Mouse (Mus musculus): ENCODE measurements at regions not wholly inside any gene's neighbourhood (a gene's known extent, or its start where the extent isn't known, plus 50 kb on each side); places are given as distances from the start of the nearest gene placed in this dataset.
A peak's percentile ranks its signal among the peaks of the same experiment; 100 is the strongest.

DNA sequence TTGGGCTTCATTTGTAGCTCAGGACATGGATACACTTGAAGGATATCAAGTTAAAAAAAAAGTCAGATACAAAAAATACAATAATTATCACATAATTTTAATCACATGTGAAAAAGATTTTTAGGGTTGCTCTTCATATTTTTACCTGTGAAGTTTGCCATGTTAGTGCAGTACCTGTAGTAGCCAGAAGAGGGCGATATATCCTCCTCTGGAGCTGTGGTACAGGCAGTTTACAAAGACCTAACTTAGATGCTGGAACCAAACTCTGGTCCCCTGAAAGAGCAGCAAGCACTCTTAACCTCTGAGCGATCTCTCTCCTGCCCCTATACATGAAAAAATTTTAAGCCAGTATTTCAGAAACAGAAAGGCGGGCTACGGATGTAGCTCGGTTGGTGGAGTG, 153.0 kb upstream of the Cdh5 start:
- DNase-seq (ENCODE audit: low spot score in 2 of 2), result no peak

DNA sequence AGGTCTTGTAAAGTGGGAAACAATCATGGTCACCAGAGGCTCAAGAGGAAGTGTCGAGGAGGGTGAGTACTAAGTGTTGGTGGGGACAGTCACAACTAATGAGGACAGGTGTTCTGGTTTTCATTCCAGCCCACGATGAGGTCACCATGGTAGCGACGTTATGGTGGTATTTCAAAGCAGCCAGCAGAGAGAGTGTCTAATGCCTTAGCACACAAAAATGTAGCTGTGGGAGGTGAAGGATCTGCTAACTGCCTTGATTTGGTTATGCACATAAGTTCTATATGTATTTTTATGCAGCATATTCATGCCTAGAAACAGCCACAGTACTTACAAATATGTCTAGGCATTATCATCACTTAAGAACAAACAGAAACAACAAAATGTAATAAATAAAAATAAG, 151.0 kb upstream of the Cdh5 start:
- no peak for DNase-seq (ENCODE audit: low spot score in 2 of 2)

DNA sequence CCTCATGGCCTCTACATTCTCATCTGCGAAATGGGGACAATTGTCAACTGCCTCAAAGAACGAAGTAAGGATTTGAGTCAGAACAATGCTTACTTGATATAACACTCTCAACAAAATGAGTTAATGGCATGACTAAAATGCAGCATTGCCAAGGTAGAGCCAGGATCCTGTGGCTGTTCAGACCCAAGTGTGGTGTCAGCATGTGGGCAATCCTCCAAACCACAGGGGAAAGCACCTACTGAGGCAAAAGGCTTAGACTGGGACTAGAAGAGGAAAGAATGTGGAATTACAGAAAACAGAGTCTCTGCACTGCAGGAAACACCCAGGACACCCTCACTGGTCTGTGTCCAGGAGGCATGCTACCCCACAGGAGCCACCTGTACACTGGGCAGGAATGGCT, 147.8 kb upstream of the Cdh5 start:
- no peak for DNase-seq (ENCODE audit: low spot score in 2 of 2)

DNA sequence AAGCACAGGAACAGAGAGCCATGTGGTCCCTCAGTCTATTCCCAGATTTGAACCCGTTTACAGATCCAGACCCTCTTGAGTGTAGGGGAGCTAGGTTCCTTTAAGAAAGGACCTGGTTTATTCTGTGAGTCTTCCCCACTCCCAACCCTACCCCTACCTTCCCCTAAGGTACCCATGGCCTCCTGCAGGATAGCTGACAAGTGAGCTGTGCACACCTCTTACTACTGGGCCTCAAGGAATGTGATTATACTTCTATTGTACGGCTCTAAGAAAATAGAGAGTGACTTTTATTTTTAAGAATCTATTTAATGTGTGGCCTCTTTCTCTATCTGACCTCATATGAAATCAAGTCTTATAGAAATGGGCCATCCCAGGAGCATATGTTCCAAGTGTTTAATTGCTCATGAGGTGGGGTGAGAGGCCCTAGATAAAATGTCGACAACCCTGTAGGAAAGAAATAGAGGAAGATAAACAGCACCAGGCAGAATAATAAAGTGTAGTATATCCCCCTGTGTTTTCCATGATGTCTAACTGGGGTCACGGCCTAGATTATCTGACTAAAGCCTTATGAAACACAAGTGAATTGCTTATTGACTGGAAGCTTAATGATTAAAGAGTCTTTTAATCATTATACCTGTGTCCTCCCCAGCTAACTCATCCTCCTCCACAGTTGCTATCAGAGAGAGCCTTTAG, 145.7 kb upstream of the Cdh5 start:
- DNase-seq (ENCODE audit: low spot score in 2 of 2), result no peak

DNA sequence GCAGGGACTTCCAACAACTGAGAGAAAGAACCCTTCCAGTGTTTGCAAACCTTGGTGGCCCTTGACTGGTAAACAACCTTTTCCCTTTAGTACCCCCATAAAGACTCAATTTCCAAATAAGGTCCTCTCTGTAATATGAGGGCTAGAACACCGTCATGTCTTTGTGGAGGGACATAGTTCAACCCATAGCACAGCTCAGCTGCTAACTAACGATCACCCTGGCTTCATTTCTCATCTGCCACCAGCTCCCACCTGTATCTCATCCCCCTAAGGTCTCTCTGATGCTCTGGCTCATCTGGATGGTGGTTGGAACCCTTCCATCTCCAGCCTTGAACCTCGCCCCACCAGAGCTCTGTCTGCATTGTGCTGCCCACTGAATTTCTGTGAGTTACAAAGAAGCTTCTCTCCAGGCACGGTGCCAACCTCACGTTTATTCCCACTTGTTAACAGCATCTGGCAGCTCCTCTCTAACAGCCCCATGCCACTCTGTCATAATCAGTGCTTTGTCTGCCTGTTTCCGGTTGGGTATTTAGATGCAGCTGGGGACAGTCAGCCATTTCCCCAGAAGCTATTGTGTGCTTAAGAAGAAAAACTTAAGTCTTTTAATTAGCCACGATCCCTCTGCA, 137.0 kb upstream of the Cdh5 start:
- peak; percentile 72 to 74 for DNase-seq (ENCODE audit: low spot score in 2 of 2)

DNA sequence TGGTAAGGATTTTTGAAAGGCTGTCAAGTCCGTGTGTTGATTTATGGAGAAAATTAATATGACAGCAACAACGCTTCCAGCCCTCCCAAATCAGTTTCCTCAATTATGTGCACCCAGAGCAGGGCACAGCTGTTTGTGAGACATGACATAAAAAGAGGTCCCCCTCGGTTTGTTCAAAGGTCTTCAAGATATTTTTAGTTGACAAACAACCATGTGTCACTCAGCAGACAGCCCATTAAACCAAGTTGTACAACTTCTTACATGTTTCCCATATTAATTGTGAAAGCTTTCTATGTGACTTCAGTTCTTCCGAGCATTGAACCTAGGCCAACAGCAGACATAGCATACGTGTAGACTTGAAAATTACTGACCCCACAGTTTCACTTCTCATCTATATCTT, 131.5 kb upstream of the Cdh5 start:
- no peak for DNase-seq (ENCODE audit: low spot score in 2 of 2)

DNA sequence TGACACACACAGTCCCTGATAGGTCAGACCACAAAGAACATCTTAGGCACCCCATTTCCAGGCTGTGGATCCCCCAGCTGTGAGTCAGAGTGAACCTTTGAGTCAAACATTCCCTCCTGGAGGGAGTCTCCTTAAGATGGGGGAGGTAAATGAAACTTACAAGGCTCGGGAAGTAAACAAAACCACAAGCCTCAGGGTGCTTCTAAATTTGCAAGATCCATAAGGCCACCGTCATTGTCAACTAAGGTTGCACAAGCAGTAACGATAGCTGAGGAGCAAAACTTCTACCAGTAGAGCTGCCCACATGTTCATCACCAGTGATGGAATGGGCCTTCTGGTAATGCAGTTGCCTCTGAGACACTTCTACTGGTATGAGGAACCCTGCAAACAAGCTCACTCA, 130.9 kb upstream of the Cdh5 start:
- no peak for DNase-seq (ENCODE audit: low spot score in 2 of 2)

DNA sequence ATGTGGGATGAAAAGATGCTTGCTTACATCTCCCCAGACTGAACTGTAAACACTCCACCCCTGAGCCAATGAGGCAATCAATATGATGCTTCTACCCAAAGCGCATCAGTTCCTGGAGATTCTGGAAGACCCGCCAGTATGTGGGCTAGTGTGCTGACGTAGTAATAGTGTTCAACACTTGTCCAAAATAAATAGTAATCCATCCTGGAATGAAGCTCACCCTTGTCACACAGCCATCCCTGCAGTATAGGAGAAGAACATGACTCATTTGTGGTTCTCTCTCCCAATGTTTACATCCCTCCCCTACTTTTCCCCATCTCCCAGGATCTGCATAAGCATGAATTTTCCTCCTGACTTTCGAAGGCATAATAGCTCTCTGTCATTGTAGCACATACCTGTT, 130.5 kb upstream of the Cdh5 start:
- DNase-seq (ENCODE audit: low spot score in 2 of 2), result no peak

DNA sequence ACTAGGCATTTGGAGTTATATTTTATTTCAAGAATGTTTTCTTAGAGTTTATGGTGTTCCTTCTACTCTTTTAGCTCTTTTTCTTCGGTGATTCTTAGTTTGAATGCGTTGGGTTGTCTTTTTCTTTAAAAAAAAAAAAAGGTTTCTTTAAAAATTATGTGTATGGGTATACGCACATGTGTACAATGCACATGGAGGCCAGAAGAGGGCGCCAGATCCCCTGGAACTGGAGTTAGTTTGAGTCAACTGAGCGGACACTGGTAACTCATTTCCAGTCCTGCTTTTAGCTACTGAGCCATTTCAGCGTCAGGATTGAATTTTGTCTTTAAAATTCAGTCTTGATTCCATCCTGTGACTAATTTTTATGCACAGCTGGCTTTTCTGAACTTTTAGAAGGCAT, 124.9 kb upstream of the Cdh5 start:
- no peak for DNase-seq (ENCODE audit: low spot score in 2 of 2)

DNA sequence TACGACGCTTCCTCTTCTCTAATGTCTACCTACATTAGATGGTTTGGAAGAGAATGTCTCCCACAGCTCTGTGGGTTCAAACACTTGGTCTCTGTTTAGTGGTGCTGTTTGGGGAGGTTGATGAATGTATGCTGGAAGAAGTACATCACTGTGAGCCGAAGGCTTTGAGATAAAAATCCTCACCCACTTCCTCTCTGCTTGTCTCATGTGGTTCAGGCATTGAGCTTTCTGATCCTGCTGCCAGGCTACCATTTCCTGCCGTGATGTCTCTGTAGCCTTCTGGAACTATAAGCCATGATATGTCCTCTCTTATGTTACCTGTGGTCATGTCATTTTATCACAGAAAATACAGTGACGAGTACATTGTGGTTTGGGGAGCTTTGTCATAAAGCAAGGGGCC, 122.5 kb upstream of the Cdh5 start:
- DNase-seq (ENCODE audit: low spot score in 2 of 2), result no peak

DNA sequence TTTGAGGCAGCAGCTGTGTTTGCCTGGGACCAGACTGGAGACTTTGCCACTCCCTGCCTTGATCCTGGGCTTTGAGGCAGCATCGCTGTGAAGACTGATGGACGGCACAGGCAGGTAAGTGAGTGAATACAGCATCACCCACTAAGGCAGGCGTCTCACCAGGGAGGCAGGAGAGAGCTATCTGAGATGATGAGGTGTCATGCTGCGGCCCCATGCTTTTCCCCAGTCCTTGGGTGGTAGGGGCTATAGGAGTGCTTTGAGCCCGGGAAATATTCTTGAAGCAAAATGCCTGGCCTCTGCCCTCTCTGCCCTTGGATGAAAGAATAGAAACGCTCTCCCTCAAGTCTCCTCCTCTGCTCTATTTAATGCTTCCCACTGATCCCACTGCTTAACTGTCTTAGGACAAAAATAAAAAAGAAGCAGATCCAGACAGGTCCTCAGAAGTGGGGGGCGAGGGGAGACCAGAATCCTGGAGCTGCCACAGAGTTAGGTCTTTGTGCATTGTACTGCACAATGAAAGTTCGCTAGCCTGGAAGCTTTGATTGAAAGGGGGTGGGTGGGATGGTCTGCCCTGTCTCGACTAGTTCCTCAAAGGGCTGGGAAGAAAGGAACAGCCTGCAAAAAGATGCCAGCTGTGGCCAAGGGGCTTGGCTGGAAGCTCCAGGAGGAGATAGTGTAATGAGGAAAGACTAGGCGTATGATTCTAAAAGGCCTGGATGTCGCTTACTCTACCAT, 117.4 kb upstream of the Cdh5 start:
- no peak for DNase-seq (ENCODE audit: low spot score in 2 of 2)

DNA sequence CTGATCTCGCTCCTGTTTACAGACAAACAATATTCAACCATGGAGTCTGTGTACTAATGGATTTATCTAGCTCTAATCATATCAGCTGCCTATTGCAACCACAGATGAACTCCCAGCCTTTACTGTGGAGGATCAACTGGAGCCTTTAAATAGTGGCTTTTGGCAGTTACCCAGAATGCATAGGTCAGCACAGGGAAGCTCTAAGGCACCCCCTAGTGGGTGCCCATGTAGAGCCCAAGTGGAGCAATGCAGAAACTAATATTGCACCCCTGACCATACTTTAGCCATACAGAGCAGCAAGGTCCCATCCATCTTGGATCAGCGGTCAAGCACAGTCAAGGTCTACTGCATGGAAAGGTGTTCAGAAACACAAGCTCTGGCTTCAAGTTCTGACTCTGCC, 115.8 kb upstream of the Cdh5 start:
- no peak for DNase-seq (ENCODE audit: low spot score in 2 of 2)

DNA sequence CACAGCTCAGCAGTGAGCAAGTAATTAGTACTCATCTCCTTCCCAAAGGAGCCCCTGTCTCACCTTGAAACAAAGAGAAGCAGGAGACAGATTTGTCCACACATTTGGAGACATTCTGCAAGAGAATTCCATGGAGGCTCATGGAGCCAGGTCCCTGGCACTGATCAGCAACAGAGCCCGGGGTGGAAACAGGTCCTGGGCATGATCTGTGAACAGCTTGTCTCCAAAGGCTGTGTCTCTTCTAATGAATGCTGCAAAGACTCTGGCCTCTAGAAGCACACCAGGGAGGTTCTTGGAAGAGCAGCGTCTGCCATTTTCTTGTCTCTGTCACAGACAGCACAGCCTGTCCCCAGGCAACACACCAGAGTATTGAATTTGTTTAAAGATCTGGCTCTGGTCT, 107.5 kb upstream of the Cdh5 start:
- DNase-seq (ENCODE audit: low spot score in 2 of 2), result no peak

DNA sequence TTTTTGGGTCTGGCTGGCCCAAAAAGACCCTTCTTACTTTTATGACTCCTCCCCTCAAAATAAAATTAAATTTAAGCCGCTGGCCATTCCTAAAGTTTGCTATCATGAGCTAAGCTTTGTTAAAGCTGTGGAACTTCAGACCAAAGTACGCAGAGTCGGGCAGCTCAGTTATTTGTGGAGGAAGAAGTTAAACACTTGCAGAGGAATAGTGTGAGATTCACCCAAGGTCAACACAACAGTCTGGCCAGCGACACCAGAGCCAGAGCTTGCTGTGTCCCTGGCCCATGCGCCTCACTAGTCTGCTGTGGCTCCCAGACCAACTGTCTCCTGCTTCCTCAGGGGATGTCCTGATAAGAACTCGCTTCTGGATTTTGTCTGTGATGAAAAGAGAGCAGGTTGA, 103.3 kb upstream of the Cdh5 start:
- no peak for DNase-seq (ENCODE audit: low spot score in 2 of 2)

DNA sequence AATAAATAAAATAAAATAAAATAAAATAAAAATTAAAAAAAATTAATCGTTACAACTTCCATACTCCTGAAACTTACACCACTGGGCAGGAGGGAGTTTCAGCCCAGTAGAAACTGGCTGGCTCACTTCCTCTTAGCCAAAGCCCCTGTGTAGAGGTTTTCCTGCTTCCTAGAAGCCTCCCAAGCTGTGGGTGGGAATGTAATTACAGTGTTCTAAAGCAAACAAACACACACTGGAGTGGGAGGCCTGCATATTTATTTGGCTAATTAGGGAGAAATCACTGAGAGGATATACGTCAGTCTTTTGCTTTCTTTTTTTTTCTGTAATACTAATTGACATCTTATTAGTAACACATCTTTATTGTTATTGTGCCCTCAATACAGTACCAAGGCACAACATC, 94.2 kb upstream of the Cdh5 start:
- DNase-seq (ENCODE audit: low spot score in 2 of 2), result no peak

DNA sequence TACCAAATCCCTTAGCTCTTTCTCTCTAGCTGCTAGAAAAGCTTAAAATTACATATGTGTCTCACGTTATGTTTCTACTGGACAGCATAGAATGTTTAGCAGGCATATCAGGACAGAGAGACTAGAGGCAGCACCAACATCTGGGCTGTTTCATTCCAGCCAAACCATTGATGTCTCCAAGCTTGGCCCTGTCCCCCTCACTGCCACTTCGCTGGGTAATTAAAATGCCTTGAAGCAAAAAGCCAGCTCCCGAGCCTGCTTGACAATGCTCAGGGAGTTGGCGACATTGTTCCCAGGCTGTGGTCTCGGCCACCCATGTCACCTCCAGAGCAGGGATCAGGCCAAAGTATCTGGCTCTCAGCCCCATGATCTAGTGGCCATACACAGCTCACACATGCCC, 92.7 kb upstream of the Cdh5 start:
- no peak for DNase-seq (ENCODE audit: low spot score in 2 of 2)

DNA sequence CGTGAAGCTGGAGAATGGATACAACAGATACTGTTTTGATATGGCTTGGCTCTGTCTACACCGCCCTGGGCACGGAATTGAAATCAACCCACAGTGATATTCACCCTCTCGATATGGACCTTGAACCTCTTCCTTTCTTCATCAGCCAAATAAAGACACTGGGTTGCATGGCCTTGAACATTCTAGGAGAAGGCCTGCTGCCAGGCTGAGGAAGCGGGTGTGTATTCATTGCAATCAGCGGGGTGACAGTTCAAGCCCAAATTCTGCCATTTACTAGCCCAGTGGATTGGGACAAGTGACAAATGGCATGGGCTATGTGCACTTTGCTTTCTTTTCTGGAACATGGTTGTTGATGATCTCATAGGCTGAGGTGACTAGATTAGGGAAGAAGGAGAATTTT, 92.1 kb upstream of the Cdh5 start:
- DNase-seq (ENCODE audit: low spot score in 2 of 2), result no peak

DNA sequence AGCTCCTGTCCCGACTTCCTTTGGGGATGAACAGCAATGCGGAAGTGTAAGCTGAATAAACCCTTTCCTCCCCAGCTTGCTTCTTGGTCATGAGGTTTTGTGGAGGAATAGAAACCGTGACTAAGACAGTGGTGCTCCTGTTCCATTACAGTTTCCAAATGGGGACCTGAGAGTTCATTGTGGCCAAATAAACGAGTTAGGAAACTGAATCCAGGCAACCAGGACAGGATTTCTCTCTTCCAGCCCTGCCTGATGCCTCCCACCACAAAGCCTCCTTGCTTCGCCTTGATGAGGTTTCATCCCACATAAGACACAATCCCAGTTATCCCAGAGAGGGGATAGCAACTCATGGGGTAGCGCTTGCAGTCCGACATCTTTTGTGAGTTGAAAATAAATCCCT, 79.2 kb upstream of the Cdh5 start:
- DNase-seq (ENCODE audit: low spot score in 2 of 2), result no peak

DNA sequence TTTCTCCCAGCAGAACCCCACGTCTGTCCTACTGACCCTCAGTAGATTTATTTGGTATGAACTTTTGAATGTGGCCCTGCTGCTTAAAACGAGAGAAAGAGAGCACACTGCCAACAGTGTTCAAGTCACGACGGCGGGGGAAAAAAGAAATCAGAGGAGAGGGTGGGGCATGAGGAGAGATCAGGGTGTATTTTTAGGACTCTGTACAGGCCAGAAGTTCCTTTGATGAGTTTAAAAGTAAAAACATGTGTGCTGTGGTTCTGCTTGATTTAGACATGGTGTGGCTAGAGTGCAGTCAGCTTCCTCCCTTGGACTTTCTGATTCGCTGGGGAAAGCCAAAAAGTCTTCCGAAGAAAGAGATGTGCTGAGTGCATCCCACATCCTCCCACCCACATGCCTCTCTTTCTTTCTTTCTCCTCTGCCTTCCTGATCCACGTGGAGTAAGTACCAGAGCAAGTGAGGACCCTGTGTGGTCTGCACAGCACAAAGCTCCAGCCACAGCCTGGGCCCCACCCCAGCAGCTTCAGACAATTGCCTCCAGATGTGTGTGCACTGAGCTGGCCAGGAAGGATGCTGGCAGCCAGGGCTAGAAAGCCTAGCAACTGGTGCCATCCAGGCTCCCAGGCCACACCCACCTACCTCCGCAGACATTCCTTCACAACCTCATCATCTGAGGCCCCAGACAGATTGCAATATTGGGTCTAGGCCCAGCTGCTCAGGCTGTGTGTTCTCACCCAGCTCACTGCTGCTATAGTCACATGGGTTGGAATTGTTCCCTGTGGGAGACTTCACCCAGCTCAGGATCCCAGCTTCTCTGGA, 78.5 kb upstream of the Cdh5 start:
- peak; percentile 46 to 61 for DNase-seq (ENCODE audit: low spot score in 2 of 2)

DNA sequence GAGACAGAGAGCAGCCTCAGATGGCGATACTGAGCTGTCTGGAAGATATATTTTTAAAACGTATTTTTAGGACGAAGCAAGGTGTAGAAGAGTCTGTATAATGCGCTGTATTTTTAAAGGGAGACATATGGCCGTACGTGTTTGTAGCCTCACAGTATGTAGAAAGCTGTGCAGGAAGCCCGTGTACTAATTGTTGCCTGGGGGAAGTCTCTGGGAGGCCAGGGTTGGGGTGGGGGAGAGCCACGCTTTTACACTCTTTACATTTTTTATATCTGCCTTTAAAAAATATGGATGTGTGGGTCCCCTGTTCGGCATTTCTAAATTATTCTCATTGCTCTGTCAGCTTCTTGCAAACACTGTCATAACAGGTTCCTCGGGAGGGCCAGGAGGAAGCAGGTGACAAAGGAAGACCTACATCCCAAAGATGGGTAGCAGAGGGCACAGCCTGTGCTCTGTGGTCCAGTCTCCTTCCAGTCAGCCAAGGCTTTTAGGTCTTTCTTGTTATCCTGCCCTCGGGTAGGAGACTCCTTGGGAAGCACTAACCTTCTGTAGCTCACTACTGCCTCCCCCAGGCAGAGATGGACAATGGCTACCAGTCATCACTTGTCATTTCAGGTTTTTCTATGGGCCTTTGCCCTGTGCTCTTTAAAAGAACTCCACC, 74.1 kb upstream of the Cdh5 start:
- DNase-seq (ENCODE audit: low spot score in 2 of 2), result peak; percentile 70 to 74

DNA sequence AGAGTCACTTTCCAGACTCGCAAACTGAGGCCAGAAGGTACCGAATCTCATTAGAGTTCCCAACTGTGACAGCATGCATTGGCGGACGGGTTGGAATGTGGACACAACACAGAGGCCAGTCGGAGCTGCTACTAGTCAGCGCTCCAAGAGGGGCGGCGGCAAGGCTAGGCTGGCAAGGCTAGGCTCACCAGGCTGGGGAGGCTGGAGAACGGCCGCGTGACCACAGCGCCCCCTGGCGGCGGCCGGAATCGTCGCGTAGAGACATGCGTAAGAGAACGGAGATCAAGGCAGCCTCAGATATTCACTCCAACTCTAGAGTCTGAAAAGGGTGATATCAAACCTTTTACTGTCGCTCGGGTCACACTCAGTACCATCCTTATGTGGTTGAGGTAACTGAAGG, 72.8 kb upstream of the Cdh5 start:
- peak; percentile 90 for DNase-seq (ENCODE audit: low spot score in 2 of 2)

DNA sequence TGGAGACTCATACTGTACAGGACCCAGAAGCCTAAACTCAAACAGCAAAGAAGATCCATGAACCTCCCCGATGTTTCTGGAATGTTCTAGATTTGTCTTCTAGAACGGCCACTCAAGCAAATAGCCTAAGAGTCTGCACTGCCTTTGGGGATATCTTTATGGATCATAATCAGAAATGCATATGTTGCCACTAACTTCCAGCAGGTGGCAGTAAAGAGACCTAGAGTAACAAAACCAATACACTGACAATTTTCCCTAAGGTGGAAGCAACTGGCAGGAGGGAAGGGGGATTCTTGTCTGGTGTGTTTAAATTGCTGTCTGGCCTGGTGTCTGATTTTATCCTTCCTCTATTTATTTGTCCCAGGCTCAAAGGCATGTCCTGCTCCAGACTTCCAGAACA, 69.2 kb upstream of the Cdh5 start:
- DNase-seq (ENCODE audit: low spot score in 2 of 2), result peak in 1 of 2 experiments; percentile 54

All from right cerebral cortex, postnatal 10 days (tissue).